Mouse (Mus musculus): ENCODE measurements at regions not wholly inside any gene's neighbourhood (a gene's known extent, or its start where the extent isn't known, plus 50 kb on each side); places are given as distances from the start of the nearest gene placed in this dataset.

DNA sequence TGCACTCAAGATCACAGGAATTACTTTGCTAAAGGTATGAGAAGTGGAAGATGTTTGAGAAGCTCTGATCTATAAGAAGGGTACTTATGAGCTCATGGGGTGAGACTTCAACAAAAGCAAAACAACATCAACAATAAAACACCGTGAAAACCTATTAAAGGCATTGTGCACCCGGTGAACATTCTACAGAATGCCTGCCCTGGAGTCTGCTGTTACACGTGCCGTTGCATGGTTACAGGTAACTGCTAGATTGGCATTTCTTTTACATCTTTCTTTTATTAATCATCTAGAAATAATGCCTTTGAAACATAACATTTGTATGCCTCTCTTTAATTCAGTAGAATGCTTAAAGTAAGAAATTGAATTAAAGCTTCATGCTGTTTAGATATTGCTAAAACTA lies 661.0 kb downstream of the Pcdh18 start:
- no peak for DNase-seq

DNA sequence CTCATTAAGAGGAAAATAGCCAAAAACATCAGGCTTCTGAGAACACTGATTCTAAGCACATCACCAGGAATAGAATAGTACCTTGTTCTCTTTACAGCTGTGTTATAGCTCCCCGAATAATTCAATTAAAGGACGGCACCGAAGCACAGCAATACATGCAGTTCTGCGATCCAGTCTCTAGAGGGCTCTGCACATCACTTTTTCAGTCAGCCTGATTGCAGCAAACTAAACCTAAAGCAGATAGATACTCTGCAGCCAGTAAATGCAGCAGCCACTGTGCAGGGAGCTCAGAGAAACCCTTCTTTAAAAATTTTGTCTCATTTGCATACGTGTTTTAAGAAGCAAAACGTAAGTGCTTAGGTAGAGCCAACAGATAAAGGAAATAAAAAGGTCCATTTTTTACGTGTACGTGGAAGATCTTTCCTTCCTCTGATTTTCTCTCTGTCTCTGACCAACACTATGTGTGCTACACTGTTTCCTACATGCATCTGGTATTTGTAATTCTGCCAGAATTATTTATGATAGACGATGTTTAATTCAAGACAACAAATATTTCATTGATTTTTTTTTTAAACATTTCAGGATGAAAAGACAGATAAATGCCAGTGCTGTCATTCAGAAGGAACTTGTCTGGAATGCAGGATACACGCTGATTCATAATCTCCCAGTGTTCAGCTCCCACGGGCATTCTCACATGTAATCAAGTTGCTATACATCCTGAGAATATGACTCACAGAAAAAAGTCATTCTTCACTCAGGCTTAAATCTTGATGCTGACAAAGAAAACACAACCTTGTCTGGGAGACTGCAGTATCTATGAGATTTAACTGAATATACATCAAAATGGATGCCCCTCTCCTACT lies 663.1 kb downstream of the Pcdh18 start:
- DNase-seq = peak; percentile 68 to 70

DNA sequence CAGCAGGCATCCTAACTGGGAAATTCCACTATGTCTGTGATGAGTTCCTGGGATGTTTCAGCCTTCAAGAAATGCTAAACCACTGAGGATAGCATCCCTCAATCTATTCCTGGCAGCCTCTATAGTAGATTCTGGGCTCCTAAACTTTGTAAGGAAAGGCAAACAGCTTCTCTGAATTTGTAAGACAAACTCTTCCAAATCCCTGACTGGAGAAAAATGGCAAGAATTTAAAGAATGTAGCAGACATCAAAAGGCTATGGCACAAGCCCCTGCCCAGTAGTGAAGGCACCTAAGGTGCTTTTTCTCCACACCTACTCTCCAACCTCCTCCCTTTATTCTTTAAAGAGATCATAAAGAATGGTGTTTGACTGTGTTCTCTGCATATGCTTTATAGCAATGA lies 688.3 kb downstream of the Pcdh18 start:
- DNase-seq = no peak

DNA sequence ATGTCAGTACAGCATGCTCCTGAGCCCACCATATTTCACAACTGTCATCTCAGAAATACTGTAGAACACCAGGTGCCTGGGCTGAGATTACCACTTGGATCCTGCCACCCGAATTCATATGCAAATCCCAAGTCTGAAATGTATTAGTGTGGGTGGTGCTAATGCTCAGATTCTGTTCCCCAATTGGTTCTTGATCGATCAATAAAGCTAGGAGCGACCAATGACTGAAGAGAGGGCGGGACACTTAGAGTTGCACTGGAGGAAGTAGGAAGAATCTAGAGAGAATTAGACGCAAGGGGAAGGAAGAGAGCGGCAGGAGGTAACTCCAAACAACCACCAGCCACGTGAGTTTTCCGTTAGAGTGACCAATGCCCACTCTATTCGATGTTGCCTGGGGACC lies 695.0 kb downstream of the Pcdh18 start:
- DNase-seq = no peak

DNA sequence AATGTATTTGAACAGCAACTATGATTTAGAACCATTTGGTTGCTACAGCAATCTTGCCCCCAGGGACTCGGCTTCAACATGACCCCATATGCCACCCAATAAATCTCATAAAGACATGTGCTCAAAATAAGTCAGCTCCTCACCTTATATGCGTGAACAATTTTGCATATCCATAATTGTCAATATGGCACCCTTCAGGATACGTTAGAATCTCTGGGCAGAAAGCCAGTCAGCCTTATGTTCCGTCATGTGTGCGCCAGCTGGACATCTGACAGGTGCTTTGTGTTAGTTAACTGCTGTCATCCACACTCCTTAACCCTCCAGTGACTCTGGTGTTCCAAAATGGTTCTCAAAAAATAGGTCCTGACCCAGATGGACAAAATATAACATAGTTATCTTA lies 724.1 kb downstream of the Pcdh18 start:
- peak; percentile 8 to 12 for DNase-seq

DNA sequence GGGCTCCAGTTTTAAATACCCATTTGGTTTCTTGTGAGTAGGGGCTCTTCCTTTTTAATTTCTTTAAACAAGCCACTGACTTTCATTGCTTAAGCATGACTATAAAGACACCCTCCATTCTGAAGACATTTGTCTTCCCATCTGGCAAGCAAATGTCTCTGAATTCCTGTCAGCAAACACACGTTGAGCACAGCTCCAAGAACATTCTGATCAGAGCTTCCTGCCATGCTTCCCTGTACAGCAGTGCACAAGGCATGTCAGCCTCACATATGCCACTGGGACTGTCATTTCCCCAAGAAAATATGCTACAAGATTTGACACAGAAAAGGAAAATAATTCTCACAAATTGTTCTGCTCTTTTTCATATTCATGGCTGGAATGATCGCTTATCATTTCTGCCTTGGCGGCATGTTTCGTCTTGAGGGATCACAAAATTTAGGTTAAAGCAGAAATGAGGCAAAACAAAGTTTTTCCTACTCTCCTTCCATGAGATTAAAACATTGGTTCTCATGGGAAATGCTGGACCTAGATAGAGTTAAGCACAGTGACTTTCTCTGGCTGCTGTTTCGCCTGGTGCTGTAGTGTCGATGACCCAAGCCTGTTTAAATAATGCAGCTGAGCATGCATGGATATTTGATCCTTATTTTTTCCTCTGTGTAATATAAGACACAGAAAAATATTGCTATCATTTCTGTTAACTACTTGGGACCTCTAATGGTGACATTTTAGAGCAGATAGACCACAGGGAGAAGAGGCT lies 747.7 kb downstream of the Pcdh18 start:
- DNase-seq = no peak

Measured in kidney, postnatal 4 days (tissue).